Mouse (Mus musculus) liver, postnatal 0 days (tissue): ENCODE data around the gene Clasp1.

Source experiments
- CTCF ChIP-seq: sonication (generic); IDR thresholded peaks from 2 replicates; pipeline ENCODE4 v1.5.1; 2016; ENCODE audit warnings: antibody characterized with exemption, low read depth
- EP300 ChIP-seq: IDR thresholded peaks from 2 replicates; pipeline ENCODE4 v1.6.1; 2016; ENCODE audit warnings: antibody characterized with exemption, low read depth, mild to moderate bottlenecking

DNA sequence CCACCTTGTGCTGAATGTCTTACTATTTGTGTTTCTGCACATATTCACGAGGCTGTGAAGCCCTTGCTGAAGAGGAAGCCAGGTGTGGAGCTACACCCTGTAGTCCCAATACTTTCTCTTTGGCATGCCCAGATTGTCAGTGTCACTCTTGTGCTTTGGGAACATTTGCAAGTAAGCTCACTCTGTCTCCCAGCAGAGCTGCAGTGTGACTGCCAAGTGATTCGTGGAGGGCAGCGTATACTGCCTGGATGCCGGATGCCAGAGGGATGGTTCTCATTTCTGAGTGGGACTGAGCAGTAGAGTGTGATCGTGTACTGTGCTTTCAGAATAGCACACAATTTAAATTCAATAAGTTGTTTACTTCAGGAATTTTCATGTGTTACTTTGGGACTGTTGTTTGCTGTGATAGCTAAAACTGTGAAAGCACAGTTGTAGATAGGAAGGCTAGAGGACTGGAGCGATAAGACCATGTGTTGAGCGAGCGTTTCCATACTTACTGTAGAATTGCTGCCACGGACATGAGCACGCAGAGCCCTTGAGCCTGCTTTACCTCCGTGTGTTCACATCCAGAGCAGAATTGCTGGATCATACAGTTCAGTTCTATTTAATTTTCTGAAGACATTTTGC is 68.5 kb downstream of the Clasp1 start:
- no peak for TF ChIP-seq CTCF
- no peak for TF ChIP-seq EP300
